Mouse (Mus musculus): ENCODE data around the gene Gcc2.

DNA sequence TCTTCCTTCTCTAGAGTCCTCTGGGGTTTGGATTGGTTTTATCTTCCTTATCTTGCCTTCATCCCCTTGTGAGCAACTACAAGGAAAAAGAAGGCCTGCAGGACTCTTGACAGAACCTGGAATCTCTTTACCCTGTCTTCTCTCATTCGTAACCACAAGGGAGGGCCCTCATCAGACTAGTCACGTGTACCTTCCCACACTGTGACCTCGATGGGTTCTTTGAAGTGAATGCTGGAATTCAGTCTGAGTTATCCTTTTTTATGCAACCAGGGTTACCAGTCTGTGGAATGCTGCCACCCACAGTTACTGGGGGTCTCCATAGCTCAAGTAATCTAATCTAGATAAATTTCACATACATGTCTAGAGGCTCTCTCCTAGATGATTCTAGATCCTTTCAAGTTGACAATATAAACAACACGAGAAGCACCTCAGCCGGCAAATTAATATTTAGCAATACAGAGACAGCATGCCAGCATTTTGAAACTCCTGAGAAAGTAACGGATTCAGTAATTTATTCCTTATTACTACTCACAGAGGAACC lies 592 bp upstream of the Gcc2 start:
- TF ChIP-seq POLR2A (IDR thresholded peaks at IDR 0.05; ENCODE audit: low read depth, low read length), result no peak
- no peak for TF ChIP-seq CTCF (IDR thresholded peaks at IDR 0.05; ENCODE audit: extremely low read depth, insufficient read depth, insufficient read length, insufficient replicate concordance)
